Mouse (Mus musculus) heart, embryonic 16.5 days (tissue): ENCODE measurements around the gene Rab43. TPM values are rescaled to one million over a fixed set of nuclear protein-coding genes. Genes with fewer than 3 reads are reported as not detected.

Source experiments
- ATAC-seq: fragments of 200-750 bp; cut with Nextera tagmentation; replicated peaks from 2 replicates; pipeline ENCODE4 v1.8.0; 2017; ENCODE audit warnings: moderate number of reproducible peaks; ENCODE audit not compliant: insufficient read depth, low FRiP score; ENCODE audit errors: extremely low read depth
- H3K27ac ChIP-seq: fragments of 300-500 bp; sonication (generic); 2 replicates; pipeline ENCODE4 v1.5.1; 2014; ENCODE audit warnings: mild to moderate bottlenecking, low read length, control low read depth, moderate library complexity
- H3K27me3 ChIP-seq: fragments of 300-500 bp; sonication (generic); 2 replicates; pipeline ENCODE4 v1.6.1; 2014; ENCODE audit warnings: low read length, mixed read lengths; ENCODE audit not compliant: control insufficient read depth, insufficient read depth
- H3K36me3 ChIP-seq: fragments of 300-500 bp; sonication (generic); 2 replicates; pipeline ENCODE4 v1.6.1; 2014; ENCODE audit not compliant: control insufficient read depth, insufficient read depth
- H3K4me1 ChIP-seq: fragments of 300-500 bp; sonication (generic); 2 replicates; pipeline ENCODE4 v1.6.1; 2014; ENCODE audit warnings: low read length, mixed read lengths; ENCODE audit not compliant: control insufficient read depth, insufficient read depth
- H3K4me2 ChIP-seq: fragments of 300-500 bp; sonication (generic); 2 replicates; pipeline ENCODE4 v1.6.1; 2014; ENCODE audit warnings: low read depth, mild to moderate bottlenecking, control low read depth, low read length
- H3K4me3 ChIP-seq: fragments of 300-500 bp; sonication (generic); 2 replicates; pipeline ENCODE4 v1.5.1; 2014; ENCODE audit warnings: mild to moderate bottlenecking, control low read depth, low read length
- H3K9ac ChIP-seq: fragments of 300-500 bp; sonication (generic); 2 replicates; pipeline ENCODE4 v1.6.1; 2014; ENCODE audit warnings: low read length, control low read depth
- H3K9me3 ChIP-seq: fragments of 300-500 bp; sonication (generic); replicated peaks from 2 replicates; pipeline ENCODE4 v1.6.1; 2016; ENCODE audit warnings: low read length; ENCODE audit not compliant: control insufficient read depth
- WGBS: fragments of 180-500 bp; shearing (Covaris S2); extraction: QIAGEN DNeasy Blood & Tissue Kit; methylation state at CpG from one replicate; pipeline ENCODE4 v1.1.7; 2014; 5-methylcytosine and 5-hydroxymethylcytosine counted together
- polyA plus RNA-seq: library from polyadenylated mRNA; unstranded; fragments of >200 nt; fragmentation: Nextera tagmentation; extraction: Ambion mirVana; gene quantifications from 2 replicates; pipeline ENCODE4 v1.2.1, GENCODE M21; 2015

Gene Rab43
- polyA plus RNA-seq, result 8.5 and 10.1 TPM in 2 replicates

DNA sequence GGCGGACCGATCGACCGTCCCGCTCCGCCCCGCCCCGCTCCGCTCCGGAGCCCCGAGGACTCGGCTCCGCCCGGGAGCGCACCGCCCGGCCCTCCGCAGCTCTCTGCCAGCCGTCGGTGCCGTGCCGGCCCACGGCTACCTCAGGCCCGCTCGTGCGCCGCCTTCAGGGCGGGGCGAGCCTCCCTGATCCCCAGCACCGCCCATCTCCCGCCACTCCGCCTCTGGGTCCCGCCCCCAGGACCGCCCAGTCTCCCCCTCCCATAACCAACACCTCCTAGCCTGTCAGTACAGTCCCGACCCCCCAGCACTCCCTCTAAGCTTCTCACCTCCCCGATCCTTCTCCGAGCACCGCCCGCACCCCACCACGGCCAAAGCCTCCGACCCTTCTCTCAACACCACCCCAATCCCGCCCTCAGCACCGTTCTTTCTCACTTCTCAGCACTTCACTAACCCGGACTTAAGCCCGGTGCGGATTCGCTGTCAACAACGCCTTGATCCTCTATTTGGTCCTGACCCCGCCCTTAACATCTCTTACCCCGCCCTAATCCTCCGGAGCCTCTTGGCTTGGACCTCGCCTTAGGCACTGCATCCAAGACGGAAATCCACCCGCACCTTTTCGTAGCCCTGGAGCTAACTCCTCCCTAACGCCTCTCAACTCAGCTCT lies at the start of gene Rab43:
Gene Rab43 (minus strand): TSS at position 490 of the 664 bp plus-strand sequence.
- Histone ChIP-seq H3K27ac (peak within 1 kb of the TSS; percentile 59), H3K9ac (peak within 1 kb of the TSS; percentile 85), H3K4me3 (peak within 1 kb of the TSS; percentile 74), H3K9me3 (no peaks in the 10 kb centered on the region), H3K27me3 (no peaks in the 10 kb centered on the region), H3K36me3 (peaks cover 12% of the 10 kb centered on the region; the same call in 1 of the 2 replicates), H3K4me1 (peaks cover 17% of the 10 kb centered on the region), H3K4me2 (peak within 1 kb of the TSS; percentile 73)
- under 1% methylated on average over 55 of the region's 56 CpGs for WGBS
- ATAC-seq, result peak; percentile 96

DNA sequence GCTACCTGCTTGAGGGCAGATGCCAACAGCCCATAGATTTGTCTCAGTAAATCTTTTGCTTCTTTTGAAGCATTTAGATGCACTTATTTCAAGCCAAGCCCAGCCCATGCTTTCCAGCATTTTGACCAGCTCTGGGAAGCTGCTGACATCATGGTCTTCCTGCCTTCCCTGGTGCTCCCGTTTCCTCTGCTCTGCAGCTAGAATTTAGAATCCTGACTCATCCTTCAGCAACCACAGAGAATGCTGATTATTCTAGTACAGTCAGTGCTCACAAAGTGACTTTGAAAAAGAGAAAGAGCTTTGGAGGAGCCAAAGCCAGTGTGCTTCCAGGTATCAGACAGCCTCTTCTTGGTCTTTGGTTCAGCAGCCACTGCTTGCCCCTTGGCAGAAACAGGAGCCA lies 45.1 kb upstream of the Rab43 start:
- 17% methylated on average over 1 of the region's 1 CpGs for WGBS
- H3K27me3 ChIP-seq, result no peaks in the 10 kb centered on the region; the same call in 1 of the 2 replicates
- no peaks in the 10 kb centered on the region for H3K36me3 ChIP-seq
- H3K9me3 ChIP-seq, result no peaks in the 10 kb centered on the region
- no peak overlapping the region for H3K4me3 ChIP-seq
- H3K4me1 ChIP-seq, result no peaks in the 10 kb centered on the region
- no peak overlapping the region for H3K27ac ChIP-seq
- no peak overlapping the region for H3K4me2 ChIP-seq
- no peak overlapping the region for H3K9ac ChIP-seq
- ATAC-seq, result no peak

DNA sequence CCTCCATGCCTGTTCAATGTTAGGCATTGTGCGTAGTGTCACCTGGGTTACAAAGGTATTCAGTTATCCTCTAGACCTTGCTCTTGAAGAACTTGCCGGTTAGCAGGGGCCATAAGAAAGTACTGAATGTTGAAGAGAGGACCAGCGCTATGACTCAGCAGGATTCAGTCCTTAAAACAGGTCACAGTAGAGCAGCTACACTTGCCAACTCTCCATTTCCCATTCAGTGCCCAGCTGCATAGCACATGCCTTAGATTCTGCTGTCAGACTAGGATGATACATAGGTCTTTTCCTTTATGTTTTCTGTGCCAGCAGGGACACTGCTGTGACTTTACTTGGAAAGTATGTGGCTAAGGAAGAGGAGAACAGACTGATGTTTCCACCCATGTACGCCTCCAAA lies 41.5 kb upstream of the Rab43 start:
- Histone ChIP-seq H3K9ac (no peak overlapping the region), H3K4me3 (no peak overlapping the region), H3K27me3 (no peaks in the 10 kb centered on the region; the same call in 1 of the 2 replicates), H3K9me3 (no peaks in the 10 kb centered on the region), H3K27ac (no peak overlapping the region), H3K4me2 (no peak overlapping the region), H3K36me3 (peaks cover 3% of the 10 kb centered on the region; the same call in 1 of the 2 replicates), H3K4me1 (peaks cover 9% of the 10 kb centered on the region)
- ATAC-seq, result no peak
- WGBS, result 75% methylated on average over 4 of the region's 4 CpGs

DNA sequence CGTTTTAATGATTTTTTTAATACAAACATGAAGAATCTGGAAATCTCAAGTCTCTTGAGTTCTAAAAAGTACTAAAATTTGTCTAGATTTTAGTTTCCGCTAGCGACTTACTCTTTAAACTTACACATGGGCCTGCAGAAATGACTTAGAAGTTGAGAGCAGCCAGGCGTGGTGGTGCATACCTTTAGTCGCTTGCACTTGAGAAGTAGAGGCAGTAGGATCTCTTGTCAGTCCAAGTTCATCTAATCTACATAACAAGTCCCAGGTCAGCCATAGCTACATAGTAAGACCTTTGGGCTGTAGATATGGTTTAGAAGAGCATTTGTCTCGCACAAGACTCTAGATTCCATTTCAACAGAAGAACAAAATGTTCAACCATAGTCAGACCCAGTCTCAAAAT lies 39.9 kb upstream of the Rab43 start:
- ATAC-seq, result no peak
- Histone ChIP-seq H3K9ac (no peak overlapping the region), H3K4me1 (peaks cover 22% of the 10 kb centered on the region), H3K4me2 (no peak overlapping the region), H3K9me3 (no peaks in the 10 kb centered on the region), H3K27ac (no peak overlapping the region), H3K4me3 (no peak overlapping the region), H3K36me3 (peaks cover 6% of the 10 kb centered on the region; the same call in 1 of the 2 replicates), H3K27me3 (no peaks in the 10 kb centered on the region; the same call in 1 of the 2 replicates)
- 72% methylated on average over 6 of the region's 6 CpGs for WGBS

DNA sequence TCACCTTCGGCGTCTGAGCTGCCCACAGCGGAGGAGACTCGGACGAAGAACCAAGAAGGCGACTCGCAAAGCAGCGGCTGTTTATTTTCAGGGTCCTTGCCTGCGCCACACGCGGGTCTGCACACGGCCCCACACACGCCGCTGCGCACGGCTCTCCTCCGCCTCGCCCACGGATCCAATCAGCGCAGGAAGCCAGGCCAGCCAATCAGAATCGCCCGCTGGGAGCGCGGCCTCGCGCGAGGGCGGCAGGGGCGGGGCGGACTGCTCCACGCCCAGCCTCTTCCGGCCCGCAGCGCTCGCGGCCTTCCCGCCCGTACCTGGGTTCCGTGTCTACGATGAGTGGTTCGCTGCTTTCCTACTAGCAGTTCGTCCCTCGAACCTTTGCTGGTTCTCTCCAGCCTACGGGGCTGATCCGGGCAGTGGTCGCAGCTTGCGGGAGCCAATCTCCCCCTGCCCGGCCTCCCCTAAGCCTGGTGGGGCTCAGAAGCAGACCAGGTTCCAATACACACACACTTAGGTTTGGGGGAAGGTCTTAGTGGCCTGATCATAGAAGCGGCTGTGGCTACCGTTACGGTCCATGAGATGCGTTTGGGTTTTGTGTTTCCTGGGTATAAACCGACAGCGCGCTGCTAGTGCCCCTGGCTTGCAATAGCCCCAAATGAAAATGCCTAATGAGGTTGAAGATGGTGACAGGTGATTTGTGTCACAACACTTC lies 39.1 kb upstream of the Rab43 start, which contains the start of gene Cnbp:
Gene Cnbp (minus strand): TSS at position 207 of the 715 bp plus-strand sequence.
- under 1% methylated on average over 55 of the region's 55 CpGs for WGBS
- H3K9me3 ChIP-seq, result no peaks in the 10 kb centered on the region
- peak within 1 kb of the TSS; percentile 91 for H3K4me2 ChIP-seq
- H3K27ac ChIP-seq, result peak within 1 kb of the TSS; percentile 88
- peak within 1 kb of the TSS; percentile 100 for H3K9ac ChIP-seq
- peaks cover 26% of the 10 kb centered on the region for H3K4me1 ChIP-seq
- ATAC-seq, result peak; percentile 98
- peaks cover 6% of the 10 kb centered on the region; the same call in 1 of the 2 replicates for H3K36me3 ChIP-seq
- peak within 1 kb of the TSS; percentile 97 for H3K4me3 ChIP-seq
- H3K27me3 ChIP-seq, result no peaks in the 10 kb centered on the region; the same call in 1 of the 2 replicates

DNA sequence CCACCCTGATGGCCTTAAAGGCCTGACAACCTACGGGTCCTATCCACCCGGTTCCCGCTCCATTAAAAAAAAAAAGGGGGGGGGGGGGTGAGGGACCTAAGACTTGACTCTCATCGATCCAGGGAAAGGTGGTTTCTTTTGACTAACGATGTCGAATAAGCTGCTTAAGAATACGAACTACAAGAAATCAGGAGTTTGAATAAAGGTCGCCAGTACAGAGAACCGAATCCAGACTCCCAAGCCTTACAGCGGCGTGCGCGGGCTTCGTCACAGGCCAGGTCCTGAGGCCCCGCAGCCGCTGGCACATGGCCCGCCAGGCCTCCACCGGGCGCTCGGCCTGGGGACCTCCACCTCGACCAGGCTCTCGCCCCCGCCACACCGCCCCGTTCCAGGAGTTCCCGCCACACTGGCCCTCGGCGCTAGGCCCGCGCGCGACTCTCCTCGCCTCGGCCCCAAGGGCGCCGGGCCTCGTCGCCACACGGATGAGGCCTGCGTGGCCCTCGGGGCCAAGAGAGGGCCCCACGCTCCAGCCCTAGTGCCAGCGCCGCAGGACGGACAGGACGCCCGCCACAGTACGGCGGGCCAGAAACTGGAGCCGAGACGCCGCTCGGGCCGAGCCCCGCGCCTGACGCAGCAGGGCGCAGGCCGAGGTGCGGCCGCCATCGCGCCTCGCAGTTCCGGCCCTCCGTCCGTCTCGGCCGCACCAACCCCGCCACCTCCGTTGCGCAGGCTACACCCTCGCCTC lies 38.4 kb upstream of the Rab43 start:
- no peaks in the 10 kb centered on the region for H3K9me3 ChIP-seq
- H3K9ac ChIP-seq, result peak overlapping the region; percentile 100
- H3K4me3 ChIP-seq, result peak overlapping the region; percentile 97
- peak; percentile 55 for ATAC-seq
- H3K4me2 ChIP-seq, result peak overlapping the region; percentile 91
- no peaks in the 10 kb centered on the region; the same call in 1 of the 2 replicates for H3K27me3 ChIP-seq
- peak overlapping the region; percentile 88 for H3K27ac ChIP-seq
- under 1% methylated on average over 69 of the region's 73 CpGs for WGBS
- peaks cover 9% of the 10 kb centered on the region for H3K36me3 ChIP-seq
- peaks cover 26% of the 10 kb centered on the region for H3K4me1 ChIP-seq

DNA sequence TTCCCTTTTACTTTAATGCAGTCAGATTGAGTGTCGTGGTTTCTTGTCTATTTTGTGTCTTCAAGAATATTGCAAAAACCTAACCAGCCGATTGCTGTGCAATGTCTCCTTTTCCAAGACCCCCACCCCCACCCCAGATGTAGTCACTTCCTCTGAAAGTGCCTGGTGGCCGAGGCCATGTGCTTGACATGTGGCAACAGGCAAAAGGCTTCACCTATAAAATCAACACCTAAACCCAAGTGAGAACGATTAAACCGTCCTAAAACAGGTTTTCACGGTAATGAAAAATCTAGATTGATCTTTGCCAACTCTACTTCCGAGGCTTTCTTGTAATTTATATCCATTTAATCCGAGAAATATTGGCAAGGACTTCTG lies 37.8 kb upstream of the Rab43 start:
- peak overlapping the region; percentile 100 for H3K9ac ChIP-seq
- peak overlapping the region; percentile 97 for H3K4me3 ChIP-seq
- H3K27ac ChIP-seq, result peak overlapping the region; percentile 88; the same call in 1 of the 2 replicates
- no peaks in the 10 kb centered on the region for H3K9me3 ChIP-seq
- peaks cover 14% of the 10 kb centered on the region for H3K36me3 ChIP-seq
- 0% methylated on average over 8 of the region's 8 CpGs for WGBS
- no peaks in the 10 kb centered on the region; the same call in 1 of the 2 replicates for H3K27me3 ChIP-seq
- no peak for ATAC-seq
- H3K4me1 ChIP-seq, result peaks cover 26% of the 10 kb centered on the region
- peak overlapping the region; percentile 91 for H3K4me2 ChIP-seq

DNA sequence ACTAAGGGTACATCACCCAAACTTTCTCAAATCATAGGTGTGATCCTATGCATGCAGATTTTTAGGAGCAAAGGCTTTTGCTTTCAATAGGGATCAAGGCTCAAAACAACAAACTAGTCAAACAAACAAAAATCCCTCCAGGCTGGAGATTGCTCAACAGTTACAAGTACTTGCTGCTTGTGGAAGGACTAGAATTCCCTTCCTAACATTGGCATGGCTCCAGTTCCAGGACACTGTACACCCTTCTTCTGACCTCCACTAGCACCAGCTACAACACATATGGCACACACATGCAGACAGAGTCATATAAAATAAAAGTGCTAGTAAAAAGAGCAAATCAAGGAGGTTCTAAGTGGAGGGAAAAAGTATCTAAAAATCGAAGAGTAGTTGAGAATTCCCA lies 34.8 kb upstream of the Rab43 start:
- no peak overlapping the region; the same call in 1 of the 2 replicates for H3K4me2 ChIP-seq

More for the DNA sequence above, 34.8 kb upstream of the Rab43 start:
- Histone ChIP-seq H3K4me1 (peaks cover 26% of the 10 kb centered on the region), H3K27ac (no peak overlapping the region), H3K36me3 (peaks cover 37% of the 10 kb centered on the region), H3K9ac (no peak overlapping the region; the same call in 1 of the 2 replicates), H3K9me3 (no peaks in the 10 kb centered on the region), H3K4me3 (no peak overlapping the region), H3K27me3 (no peaks in the 10 kb centered on the region)
- WGBS, result 68% methylated on average over 1 of the region's 1 CpGs
- no peak for ATAC-seq
